Mouse (Mus musculus) heart, postnatal 0 days (tissue): Measurements from ENCODE around the gene Ptpn1.

Experiments
- CTCF ChIP-seq: IDR thresholded peaks from 2 replicates; pipeline ENCODE4 v1.5.1; 2016; ENCODE audit warnings: antibody characterized with exemption, control low read depth, low read depth
- EP300 ChIP-seq: IDR thresholded peaks from 2 replicates; pipeline ENCODE4 v1.6.1; 2016; ENCODE audit warnings: antibody characterized with exemption, low read depth

- TF ChIP-seq CTCF (no peak), EP300 (no peak)
These were observed 7.3 kb downstream of the Ptpn1 start for GRCm38 (mm10) chr2:167939204-167939603.
